Mouse (Mus musculus) macrophage (primary cell): ENCODE measurements around the gene Ubb. TPM values are rescaled to one million over a fixed set of nuclear protein-coding genes. Genes with fewer than 3 reads are reported as not detected.
A peak's percentile ranks its signal among the peaks of the same experiment; 100 is the strongest.
"Not testable (repeated sequence)": the region's sequence is repeated elsewhere in the genome, so short reads cannot be mapped to it uniquely, and the experiment has no call there.

ENCODE experiments used
- H3K27ac ChIP-seq: fragments of 350-480 bp; formaldehyde crosslinking; 2 replicates; pipeline ENCODE4 v1.9.0; 2021
- H3K36me3 ChIP-seq: fragments of 350-480 bp; formaldehyde crosslinking; 2 replicates; pipeline ENCODE4 v1.9.0; 2021; ENCODE audit errors: inconsistent target
- H3K4me3 ChIP-seq: fragments of 350-480 bp; formaldehyde crosslinking; 2 replicates; pipeline ENCODE4 v1.9.0; 2021; ENCODE audit errors: inconsistent target
- H3K79me2 ChIP-seq: fragments of 350-480 bp; formaldehyde crosslinking; 2 replicates; pipeline ENCODE4 v1.9.0; 2021; ENCODE audit errors: inconsistent target
- WGBS: methylation state at CpG from one replicate; pipeline ENCODE4 v1.1.7; 2026; ENCODE audit warnings: inconsistent platforms; ENCODE audit not compliant: missing documents; 5-methylcytosine and 5-hydroxymethylcytosine counted together
- polyA plus RNA-seq: library from polyadenylated mRNA; stranded (reverse); fragments of 250-400 nt; gene quantifications from 3 replicates; pipeline ENCODE4 v1.2.4, GENCODE M21; 2018; ENCODE audit warnings: inconsistent platforms
- total RNA-seq, 78 experiments: library from RNA; depleted of rRNA; stranded (reverse); fragments of 250-400 nt; gene quantifications; 1 replicate in 9 of 78; 2 replicates in 24 of 78; 3 replicates in 43 of 78; 4 replicates in 2 of 78; pipeline ENCODE4 v1.2.4; 2018; ENCODE audit warnings: inconsistent platforms in 56 of 78

Gene Ubb
- total RNA-seq (2018; cell fraction: chromatin; rRNA removed) = 100 to 1,000 TPM in 2 of 26 experiments, 10 to 100 TPM in 24; 30.2 to 156 (median 53.6) TPM
- 1,000 to 10,000 TPM in 12 of 26 experiments, 100 to 1,000 TPM in 14; 573 to 1,418 (median 982) TPM for total RNA-seq (2018; cell fraction: cytosol; rRNA removed)
- total RNA-seq (2018; cell fraction: nucleus; rRNA removed) = 100 to 1,000 TPM; 117 to 414 (median 278) TPM
- polyA plus RNA-seq = 916 to 1,557 TPM (median 1,390 TPM) in 3 replicates

DNA sequence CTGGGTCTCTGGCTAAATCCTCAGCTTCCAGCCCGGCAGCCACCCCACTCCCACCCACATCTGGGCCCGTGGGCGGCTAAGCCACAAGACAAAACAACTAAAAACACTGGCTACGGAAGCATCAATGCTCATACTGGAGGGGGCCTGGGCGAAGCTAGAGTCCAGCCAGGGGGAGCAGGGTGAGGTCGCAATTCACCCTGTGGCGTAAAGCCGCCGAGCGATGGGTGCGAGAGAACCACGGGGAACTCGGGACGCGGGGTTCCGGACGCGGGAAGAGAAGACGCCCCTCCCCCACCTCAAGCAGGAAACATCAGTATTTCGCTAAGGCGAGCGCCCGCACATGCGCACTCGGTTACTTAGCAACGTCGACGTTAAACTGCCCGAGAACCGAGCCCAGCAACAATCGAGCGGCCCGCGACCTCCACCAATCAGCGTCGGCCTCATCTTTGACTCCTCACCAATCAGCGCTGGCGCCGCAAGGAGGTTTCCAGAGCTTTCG, at the start of gene Ubb:
Gene Ubb, plus strand, starts transcription at position 445 of the 499 bp plus-strand sequence.
- Histone ChIP-seq H3K4me3 (peak within 1 kb of the TSS; percentile 73), H3K79me2 (peaks cover 31% of the 10 kb centered on the region), H3K36me3 (peaks cover 12% of the 10 kb centered on the region; the same call in 1 of the 2 replicates), H3K27ac (peak within 1 kb of the TSS; percentile 100)
- 2% methylated on average over 40 of the region's 40 CpGs for WGBS

- whole genome bisulfite sequencing = 74% methylated on average over 4 of the region's 4 CpGs
These were observed 43.3 kb upstream of the Ubb start for GRCm38 (mm10) chr11:62507683-62508082.

GRCm38 (mm10) chr11:62508365-62508764, 42.6 kb upstream of the Ubb start:
- 93% methylated on average over 8 of the region's 13 CpGs for WGBS
- H3K36me3 ChIP-seq = not testable (repeated sequence)

More at GRCm38 (mm10) chr11:62507683-62508082, 43.3 kb upstream of the Ubb start:
- Histone ChIP-seq H3K4me3 (no peak overlapping the region), H3K36me3 (no peaks in the 10 kb centered on the region), H3K27ac (no peak overlapping the region), H3K79me2 (no peaks in the 10 kb centered on the region)

DNA sequence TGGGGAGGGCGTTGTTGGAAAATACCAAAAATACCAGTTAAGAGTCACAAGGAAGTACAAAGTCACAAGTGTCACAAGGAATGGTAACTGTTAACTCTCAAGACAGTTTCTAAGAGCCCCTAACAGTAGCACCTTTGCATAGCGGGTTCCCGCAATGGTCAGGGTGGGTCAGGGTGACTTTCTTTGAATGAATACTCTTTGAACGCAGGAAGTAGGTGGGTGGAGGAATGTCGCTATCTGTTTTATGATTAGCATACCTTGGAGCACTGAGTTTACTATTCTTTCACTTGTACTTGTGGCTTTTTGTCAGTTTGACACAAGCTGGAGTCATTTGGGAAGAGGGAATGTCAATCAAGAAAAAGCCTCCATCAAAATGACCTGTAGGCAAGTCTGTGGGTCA, 42.2 kb upstream of the Ubb start:
- H3K4me3 ChIP-seq, H3K27ac ChIP-seq, H3K79me2 ChIP-seq, H3K36me3 ChIP-seq: not testable (repeated sequence)
- WGBS = 98% methylated on average over 4 of the region's 5 CpGs

More at GRCm38 (mm10) chr11:62508365-62508764, 42.6 kb upstream of the Ubb start:
- H3K4me3 ChIP-seq, H3K79me2 ChIP-seq, H3K27ac ChIP-seq: not testable (repeated sequence)

DNA sequence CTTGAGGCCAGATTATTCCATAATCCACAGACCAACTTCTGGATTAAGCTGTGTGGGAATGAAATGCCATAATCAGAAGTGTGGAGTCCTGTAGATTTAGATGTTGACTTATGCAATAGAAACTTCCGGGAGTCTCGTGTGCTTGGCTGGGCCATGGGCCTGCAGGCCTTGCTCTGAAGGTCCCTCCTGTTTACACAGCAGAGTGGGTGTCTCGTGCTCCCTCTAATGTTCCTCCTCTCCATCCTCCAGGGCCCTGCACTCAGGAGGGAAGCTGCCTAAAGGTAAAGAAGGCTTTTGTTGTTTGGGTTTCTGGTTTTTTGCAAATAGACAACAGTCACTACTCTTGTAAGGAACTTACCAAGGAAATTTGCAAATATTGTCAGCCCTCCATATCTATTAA, 41.4 kb upstream of the Ubb start:
- H3K27ac ChIP-seq = no peak overlapping the region
- no peaks in the 10 kb centered on the region for H3K36me3 ChIP-seq
- H3K79me2 ChIP-seq = no peaks in the 10 kb centered on the region
- 98% methylated on average over 3 of the region's 3 CpGs for WGBS
- H3K4me3 ChIP-seq = no peak overlapping the region

GRCm38 (mm10) chr11:62510956-62511355, 40.0 kb upstream of the Ubb start:
- no peaks in the 10 kb centered on the region for H3K79me2 ChIP-seq
- H3K4me3 ChIP-seq = no peak overlapping the region
- no peak overlapping the region for H3K27ac ChIP-seq
- no peaks in the 10 kb centered on the region for H3K36me3 ChIP-seq
- 91% methylated on average over 5 of the region's 5 CpGs for WGBS

- H3K79me2 ChIP-seq = no peaks in the 10 kb centered on the region
- H3K27ac ChIP-seq = no peak overlapping the region
- no peaks in the 10 kb centered on the region for H3K36me3 ChIP-seq
- H3K4me3 ChIP-seq = no peak overlapping the region
- WGBS = 96% methylated on average over 12 of the region's 13 CpGs
These were observed 39.3 kb upstream of the Ubb start for GRCm38 (mm10) chr11:62511444-62512202.

GRCm38 (mm10) chr11:62512529-62513080, 38.4 kb upstream of the Ubb start:
- WGBS = 73% methylated on average over 8 of the region's 8 CpGs
- Histone ChIP-seq H3K4me3 (no peak overlapping the region), H3K27ac (no peak overlapping the region), H3K79me2 (no peaks in the 10 kb centered on the region), H3K36me3 (no peaks in the 10 kb centered on the region)

DNA sequence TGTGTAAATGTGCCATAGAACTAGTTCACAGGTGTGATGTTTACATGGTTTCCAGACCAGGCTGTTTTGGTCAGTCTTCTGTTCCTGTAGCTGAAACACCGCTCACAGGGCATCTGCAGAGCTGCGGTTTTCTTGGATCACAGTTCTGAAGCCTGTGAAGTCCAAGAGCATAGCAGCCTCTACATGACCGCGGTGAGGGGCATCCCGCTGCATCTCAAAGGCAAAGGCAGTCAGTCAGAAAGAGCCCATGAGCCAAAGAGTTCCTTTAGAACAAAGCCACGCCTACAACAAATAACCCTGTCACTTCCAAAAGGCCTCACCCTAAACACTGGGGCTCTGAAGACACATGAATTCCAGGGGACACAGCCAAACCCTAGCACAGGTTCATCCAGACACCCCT, 37.7 kb upstream of the Ubb start:
- Histone ChIP-seq H3K79me2 (no peaks in the 10 kb centered on the region), H3K4me3 (no peak overlapping the region), H3K27ac (no peak overlapping the region), H3K36me3 (no peaks in the 10 kb centered on the region)
- 85% methylated on average over 6 of the region's 6 CpGs for WGBS

- Histone ChIP-seq H3K36me3 (no peaks in the 10 kb centered on the region), H3K27ac (no peak overlapping the region), H3K4me3 (no peak overlapping the region), H3K79me2 (no peaks in the 10 kb centered on the region)
- 93% methylated on average over 2 of the region's 2 CpGs for WGBS
These were observed 32.0 kb upstream of the Ubb start for GRCm38 (mm10) chr11:62518991-62519390.

- no peak overlapping the region for H3K4me3 ChIP-seq
- H3K79me2 ChIP-seq = no peaks in the 10 kb centered on the region
- H3K27ac ChIP-seq = no peak overlapping the region
- H3K36me3 ChIP-seq = no peaks in the 10 kb centered on the region
- 93% methylated on average over 2 of the region's 2 CpGs for WGBS
These were observed 28.7 kb upstream of the Ubb start for GRCm38 (mm10) chr11:62522283-62522682.

DNA sequence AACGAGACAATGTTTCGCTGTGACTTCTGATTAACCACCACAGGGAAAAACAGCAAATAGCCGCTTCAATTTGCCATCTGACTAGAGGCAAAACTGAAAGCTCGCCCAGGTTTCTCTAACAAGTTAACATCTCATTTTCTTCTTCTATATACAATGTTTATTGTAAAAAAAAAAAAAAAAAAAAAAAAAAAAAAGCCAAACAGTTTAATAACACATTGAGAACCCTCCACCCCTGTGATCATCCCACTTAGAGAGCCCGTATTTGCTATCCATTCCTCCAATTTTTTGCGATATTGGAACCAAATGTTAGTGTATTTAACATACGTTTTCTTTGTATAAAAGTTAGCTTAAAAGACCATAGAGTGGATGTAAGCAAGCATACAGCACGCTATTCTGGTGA, 13.9 kb upstream of the Ubb start:
- Histone ChIP-seq H3K27ac (no peak overlapping the region), H3K36me3 (no peaks in the 10 kb centered on the region), H3K4me3 (no peak overlapping the region), H3K79me2 (no peaks in the 10 kb centered on the region)
- 93% methylated on average over 8 of the region's 8 CpGs for WGBS

GRCm38 (mm10) chr11:62537590-62537989, 13.4 kb upstream of the Ubb start:
- WGBS = 65% methylated on average over 4 of the region's 7 CpGs
- Histone ChIP-seq H3K27ac (no peak overlapping the region), H3K4me3 (no peak overlapping the region)

GRCm38 (mm10) chr11:62538321-62539088, 12.5 kb upstream of the Ubb start:
- WGBS = 1% methylated on average over 65 of the region's 73 CpGs
- Histone ChIP-seq H3K36me3 (no peaks in the 10 kb centered on the region), H3K27ac (no peak overlapping the region)

More at GRCm38 (mm10) chr11:62537590-62537989, 13.4 kb upstream of the Ubb start:
- Histone ChIP-seq H3K79me2 (no peaks in the 10 kb centered on the region), H3K36me3 (no peaks in the 10 kb centered on the region)

More at GRCm38 (mm10) chr11:62538321-62539088, 12.5 kb upstream of the Ubb start:
- Histone ChIP-seq H3K79me2 (no peaks in the 10 kb centered on the region), H3K4me3 (peak overlapping the region; percentile 44)
